Mouse (Mus musculus): Measurements from ENCODE around the gene Gpr33. TPM values are rescaled to one million over a fixed set of nuclear protein-coding genes. Genes with fewer than 3 reads are reported as not detected.

The Gpr33 gene
- not detected for total RNA-seq (2021)
- long read RNA-seq, experiment 1, result 0 reads
- long read RNA-seq, experiment 2, result 0 reads

- intact Hi-C loops (cut with DNase I), result no loop called here
- H3K27ac ChIP-seq, result no peak within 1 kb of the TSS
- no peak for DNase-seq (ENCODE audit: extremely low spot score in 1 of 2, low spot score in 2 of 2)
- TF ChIP-seq CTCF (IDR thresholded peaks at IDR 0.05), result no peak
- H3K4me3 ChIP-seq, result no peak within 1 kb of the TSS
These were observed at the start of gene Gpr33 for GRCm38 (mm10) chr12:52027963-52028362. TSS of gene Gpr33 (minus strand) at chr12:52028063.

GRCm38 (mm10) chr12:52049324-52049723 lies 21.5 kb upstream of the Gpr33 start:
- Histone ChIP-seq H3K4me3 (no peak overlapping the region), H3K27ac (no peak overlapping the region)
- no peak for TF ChIP-seq CTCF (IDR thresholded peaks at IDR 0.05)
- DNase-seq (ENCODE audit: extremely low spot score in 1 of 2, low spot score in 2 of 2), result no peak
- intact Hi-C loops (cut with DNase I), result no loop called here

GRCm38 (mm10) chr12:52046371-52046770 lies 18.5 kb upstream of the Gpr33 start:
- intact Hi-C loops (cut with DNase I), result no loop called here
- DNase-seq (ENCODE audit: extremely low spot score in 1 of 2, low spot score in 2 of 2), result no peak

GRCm38 (mm10) chr12:52042818-52043336 lies 15.0 kb upstream of the Gpr33 start:
- intact Hi-C loops (cut with DNase I), result no loop called here
- Histone ChIP-seq H3K27ac (no peak overlapping the region), H3K4me3 (no peak overlapping the region)
- TF ChIP-seq CTCF (IDR thresholded peaks at IDR 0.05), result no peak
- DNase-seq (ENCODE audit: extremely low spot score in 1 of 2, low spot score in 2 of 2), result no peak

More at GRCm38 (mm10) chr12:52046371-52046770, 18.5 kb upstream of the Gpr33 start:
- Histone ChIP-seq H3K27ac (no peak overlapping the region), H3K4me3 (no peak overlapping the region)
- no peak for TF ChIP-seq CTCF (IDR thresholded peaks at IDR 0.05)

- DNase-seq (ENCODE audit: extremely low spot score in 1 of 2, low spot score in 2 of 2), result no peak
- H3K27ac ChIP-seq, result no peak overlapping the region
- no peak overlapping the region for H3K4me3 ChIP-seq
- peak; percentile 75 for TF ChIP-seq CTCF (IDR thresholded peaks at IDR 0.05)
- intact Hi-C loops (cut with DNase I), result loop anchor here (2.0 to 10.0 kb wide), 3 partner anchors 464 to 856 kb away; partner anchors contain the start of gene Arhgap5
These were observed 10.5 kb upstream of the Gpr33 start for GRCm38 (mm10) chr12:52038352-52038751.

DNA sequence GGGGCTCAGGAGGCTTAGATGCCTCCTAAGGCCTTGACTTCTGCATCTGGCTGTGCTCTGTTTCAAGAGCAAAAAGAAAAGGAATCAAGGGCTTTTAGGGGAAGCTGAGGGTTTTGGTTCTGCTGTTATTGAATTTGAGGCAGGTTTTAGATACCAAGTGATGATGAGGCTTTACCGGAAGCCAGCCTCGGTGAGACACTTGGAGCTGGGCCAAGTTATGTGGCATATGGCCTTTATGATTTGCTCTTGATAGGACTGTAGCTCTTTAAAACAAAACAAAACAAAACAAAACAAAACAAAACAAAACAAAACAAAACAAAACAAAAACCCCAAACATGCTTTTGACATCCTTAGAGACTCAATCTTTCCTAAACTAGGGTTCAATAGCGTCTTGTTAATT lies 7.1 kb upstream of the Gpr33 start:
- intact Hi-C loops (cut with DNase I), result loop anchor here (5.0 to 10.0 kb wide), 2 partner anchors 467 to 860 kb away; partner anchors contain the start of gene Arhgap5
- Histone ChIP-seq H3K4me3 (no peak overlapping the region), H3K27ac (no peak overlapping the region)
- no peak for TF ChIP-seq CTCF (IDR thresholded peaks at IDR 0.05)
- DNase-seq (ENCODE audit: extremely low spot score in 1 of 2, low spot score in 2 of 2), result no peak

- TF ChIP-seq CTCF (IDR thresholded peaks at IDR 0.05), result no peak
- no peak overlapping the region for H3K4me3 ChIP-seq
- no peak for DNase-seq (ENCODE audit: extremely low spot score in 1 of 2, low spot score in 2 of 2)
- intact Hi-C loops (cut with DNase I), result loop anchor here (10.0 kb wide), 1 partner anchor 863 kb away; no protein-coding TSS in a partner anchor
- H3K27ac ChIP-seq, result no peak overlapping the region
These were observed 4.4 kb upstream of the Gpr33 start for GRCm38 (mm10) chr12:52032276-52032675.

DNA sequence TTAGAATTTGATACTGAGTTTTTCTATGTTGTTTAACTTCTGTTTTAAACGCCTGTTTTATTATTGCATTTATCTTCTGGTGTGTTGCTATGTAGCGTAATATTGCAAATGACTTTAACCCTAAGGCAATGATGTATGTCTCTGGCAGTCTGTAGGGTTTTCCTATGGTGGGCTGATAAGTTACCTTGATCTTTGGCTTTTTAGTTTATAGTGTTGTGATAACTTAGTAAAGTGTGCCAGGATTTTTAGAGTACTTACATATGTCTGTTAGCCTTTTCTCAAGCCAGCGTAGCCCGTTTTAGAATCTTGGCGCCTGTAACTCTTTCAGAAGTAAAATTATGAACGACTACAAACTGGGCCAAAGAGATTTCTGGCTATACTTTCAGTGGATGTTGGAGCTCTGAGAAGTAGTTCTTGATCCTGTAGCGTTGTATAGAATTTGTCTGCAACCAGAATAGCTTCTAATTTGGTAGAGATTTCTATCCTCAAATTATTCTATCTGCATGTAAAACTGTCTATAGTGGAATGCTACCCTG lies 13.3 kb downstream of the Gpr33 start:
- DNase-seq (ENCODE audit: extremely low spot score in 1 of 2, low spot score in 2 of 2), result no peak
- no peak overlapping the region for H3K27ac ChIP-seq
- intact Hi-C loops (cut with DNase I), result no loop called here
- no peak overlapping the region for H3K4me3 ChIP-seq
- TF ChIP-seq CTCF (IDR thresholded peaks at IDR 0.05), result no peak

DNA sequence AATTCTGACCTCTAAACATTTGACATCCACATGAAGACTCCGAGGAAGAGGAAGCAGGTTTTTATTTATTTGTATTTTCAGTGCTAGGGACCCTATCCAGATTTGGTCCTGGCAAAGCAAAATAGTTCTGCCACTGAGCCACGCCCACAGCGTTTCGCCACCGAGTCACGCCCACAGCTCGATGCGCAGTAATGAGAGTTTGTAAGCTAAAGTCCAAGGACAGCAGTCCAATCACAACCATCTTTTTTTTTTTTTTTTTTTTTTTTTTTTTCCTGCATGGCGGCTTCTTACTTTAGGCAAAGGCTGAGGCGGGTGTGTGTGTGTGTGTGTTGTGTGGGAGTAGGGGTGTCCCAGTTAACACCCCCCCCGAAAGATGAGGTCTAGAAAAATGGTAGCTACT lies 13.8 kb downstream of the Gpr33 start:
- H3K4me3 ChIP-seq, result no peak overlapping the region
- TF ChIP-seq CTCF (IDR thresholded peaks at IDR 0.05), result no peak
- H3K27ac ChIP-seq, result no peak overlapping the region
- intact Hi-C loops (cut with DNase I), result no loop called here
- no peak for DNase-seq (ENCODE audit: extremely low spot score in 1 of 2, low spot score in 2 of 2)

DNA sequence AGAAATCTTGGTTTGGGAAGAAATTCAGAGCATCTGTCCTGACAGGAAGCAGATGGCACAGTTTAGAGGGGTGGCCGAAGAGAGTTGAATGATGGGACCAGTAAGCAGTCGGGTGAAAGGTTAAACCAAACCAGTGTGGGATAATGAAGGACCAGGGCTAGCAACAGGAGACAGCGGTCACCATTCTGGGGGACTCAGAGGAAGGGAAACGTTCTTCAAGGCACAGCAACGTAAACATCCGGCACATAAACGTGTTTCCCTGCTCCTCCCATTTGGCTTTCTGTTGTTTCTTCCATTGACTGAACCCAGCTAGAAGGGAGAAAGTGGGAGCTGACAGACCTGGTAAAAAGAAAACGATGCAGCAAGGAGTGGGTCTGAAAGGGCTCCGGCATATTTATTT lies 14.6 kb downstream of the Gpr33 start:
- no peak overlapping the region for H3K27ac ChIP-seq
- H3K4me3 ChIP-seq, result no peak overlapping the region
- DNase-seq (ENCODE audit: extremely low spot score in 1 of 2, low spot score in 2 of 2), result no peak
- intact Hi-C loops (cut with DNase I), result loop anchor here (2.0 kb wide), 1 partner anchor 626 kb away; no protein-coding TSS in a partner anchor
- no peak for TF ChIP-seq CTCF (IDR thresholded peaks at IDR 0.05)

GRCm38 (mm10) chr12:52012159-52012558 lies 15.7 kb downstream of the Gpr33 start:
- no peak overlapping the region for H3K27ac ChIP-seq
- TF ChIP-seq CTCF (IDR thresholded peaks at IDR 0.05), result no peak
- intact Hi-C loops (cut with DNase I), result loop anchor here (2.0 kb wide), 1 partner anchor 627 kb away; no protein-coding TSS in a partner anchor
- DNase-seq (ENCODE audit: extremely low spot score in 1 of 2, low spot score in 2 of 2), result no peak
- H3K4me3 ChIP-seq, result no peak overlapping the region

GRCm38 (mm10) chr12:52010630-52010961 lies 17.3 kb downstream of the Gpr33 start:
- peak overlapping the region; percentile 28 for H3K4me3 ChIP-seq
- intact Hi-C loops (cut with DNase I), result no loop called here
- H3K27ac ChIP-seq, result no peak overlapping the region
- peak; percentile 74 for TF ChIP-seq CTCF (IDR thresholded peaks at IDR 0.05)
- no peak for DNase-seq (ENCODE audit: extremely low spot score in 1 of 2, low spot score in 2 of 2)
